Mouse (Mus musculus) left cerebral cortex, adult 18-20 months (tissue): ENCODE measurements at regions not wholly inside any gene's neighbourhood (a gene's known extent, or its start where the extent isn't known, plus 50 kb on each side); places are given as distances from the start of the nearest gene placed in this dataset.
A peak's percentile ranks its signal among the peaks of the same experiment; 100 is the strongest.

Experiments used
- DNase-seq, 2 experiments: peaks; one replicate each; pipeline ENCODE4 v3.0.0; 2021 to 2022; ENCODE audit warnings: low spot score in 2 of 2, mixed read lengths in 1 of 2

DNA sequence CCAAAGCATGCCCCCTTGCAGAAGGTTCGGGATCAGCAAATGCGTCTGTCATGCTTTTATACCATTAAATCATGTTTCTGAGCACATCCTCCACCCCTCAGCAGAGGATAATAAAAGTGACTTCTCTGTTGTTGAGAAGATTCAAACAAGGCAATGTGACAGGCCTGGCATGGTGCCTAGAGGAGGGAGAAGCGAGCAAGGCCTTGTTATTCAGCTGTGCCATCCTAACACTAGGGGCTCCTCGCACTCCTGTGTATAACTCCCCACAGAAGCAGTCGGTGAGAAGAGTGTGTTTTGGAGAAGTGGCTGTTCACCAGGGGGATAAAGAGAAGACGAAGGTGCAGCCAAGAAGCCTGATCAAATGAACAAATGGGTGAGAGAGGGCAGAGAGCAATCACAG is 330.3 kb downstream of the Cmpk2 start:
- DNase-seq = no peak

DNA sequence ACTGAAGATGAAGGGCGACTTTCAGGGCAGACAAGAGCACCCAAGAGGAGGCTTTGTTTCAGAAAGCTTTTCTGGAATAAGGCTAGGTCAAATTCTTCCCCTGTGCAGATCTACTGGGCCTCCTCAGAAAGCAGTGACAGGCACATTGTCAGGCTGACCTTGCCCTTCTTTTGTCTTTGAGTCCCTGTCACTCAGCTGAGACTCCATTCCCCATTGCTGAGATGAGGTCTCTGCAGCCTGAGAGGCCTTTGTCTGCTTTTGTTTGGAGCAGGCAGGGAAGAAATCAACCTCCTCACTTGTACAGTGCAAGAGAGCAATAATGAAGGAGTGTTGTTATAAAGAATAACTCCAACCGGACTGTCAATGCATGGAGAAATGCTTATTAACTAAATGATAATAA is 327.4 kb downstream of the Cmpk2 start:
- DNase-seq = no peak

DNA sequence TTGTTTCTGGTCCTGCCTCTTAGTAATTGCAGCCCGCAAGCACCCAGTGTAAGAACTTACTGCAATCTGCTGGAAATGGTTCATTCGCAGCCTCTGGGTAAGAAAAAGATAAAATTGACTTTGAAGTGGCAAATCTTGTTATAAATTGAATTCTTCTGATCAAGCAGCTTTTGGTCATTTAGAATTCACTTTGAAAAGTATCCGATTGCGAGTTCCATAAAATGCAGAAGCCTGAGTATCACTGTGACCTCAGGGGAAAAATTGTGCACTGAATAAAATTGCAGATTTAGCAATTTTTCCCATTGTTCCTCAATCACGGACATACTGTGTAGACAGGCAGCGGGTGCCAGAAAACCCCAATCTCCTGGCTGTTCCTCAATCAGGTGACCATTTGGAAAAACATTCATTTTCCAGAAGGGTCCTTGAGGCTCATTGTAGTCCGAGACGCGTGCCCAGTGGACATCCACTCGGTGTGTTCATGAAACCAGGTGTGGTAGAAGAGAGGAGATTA is 320.4 kb downstream of the Cmpk2 start:
- DNase-seq = no peak

DNA sequence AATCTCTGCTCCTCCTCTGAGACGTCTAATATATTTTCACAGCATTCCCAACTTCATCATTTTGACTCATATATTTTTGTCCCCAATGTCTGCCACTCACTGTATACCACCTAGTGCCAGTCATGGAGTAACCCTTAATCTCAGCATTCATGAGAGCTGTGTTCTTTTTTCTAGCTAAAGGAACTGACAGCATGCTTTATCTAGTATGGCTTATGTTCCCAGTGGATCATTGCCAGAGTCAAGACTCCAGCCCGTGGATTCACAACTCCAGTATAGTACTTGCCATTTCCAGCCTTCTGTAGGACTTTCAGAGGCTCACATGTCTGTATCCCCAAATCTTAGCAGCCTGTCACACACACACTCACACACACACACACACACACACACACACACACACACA is 316.5 kb downstream of the Cmpk2 start:
- DNase-seq = no peak

DNA sequence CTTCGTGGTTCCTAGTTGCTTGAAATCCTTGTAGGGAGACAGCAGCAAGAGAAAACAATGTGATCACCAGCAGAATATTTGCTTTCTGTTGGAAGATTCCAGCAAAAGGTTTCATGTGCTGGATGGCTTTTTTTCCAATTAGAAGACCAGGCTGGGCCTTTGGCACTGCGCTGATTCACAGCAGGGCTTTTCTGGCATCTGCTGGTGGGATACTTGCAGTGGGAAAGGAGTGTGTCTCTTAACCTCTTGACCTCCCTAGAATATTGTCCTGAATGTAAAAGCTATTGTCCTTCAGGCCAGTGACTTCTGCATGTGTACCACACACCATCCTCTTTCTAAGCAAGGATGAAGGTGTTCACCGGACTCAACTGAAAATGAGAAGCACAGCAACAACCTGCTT is 315.4 kb downstream of the Cmpk2 start:
- no peak for DNase-seq

DNA sequence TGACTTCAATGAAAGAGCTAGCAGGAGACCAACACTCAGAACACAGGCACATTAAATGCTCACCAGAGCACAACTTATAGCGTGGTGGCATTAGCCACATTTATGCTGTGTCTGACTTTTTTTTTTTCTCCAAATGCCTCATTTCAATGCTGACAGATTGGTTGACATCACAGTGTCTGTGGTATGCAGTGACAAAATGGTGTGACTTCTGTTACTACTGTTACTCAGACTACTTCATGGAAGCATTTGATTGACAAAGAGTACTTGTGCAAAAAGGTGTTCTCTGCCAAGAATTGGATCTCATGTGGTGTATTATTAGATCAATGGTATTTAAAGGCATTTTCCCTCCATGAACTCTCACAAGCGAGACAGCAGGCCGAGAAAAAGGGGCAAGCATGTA is 314.8 kb downstream of the Cmpk2 start:
- DNase-seq = no peak

DNA sequence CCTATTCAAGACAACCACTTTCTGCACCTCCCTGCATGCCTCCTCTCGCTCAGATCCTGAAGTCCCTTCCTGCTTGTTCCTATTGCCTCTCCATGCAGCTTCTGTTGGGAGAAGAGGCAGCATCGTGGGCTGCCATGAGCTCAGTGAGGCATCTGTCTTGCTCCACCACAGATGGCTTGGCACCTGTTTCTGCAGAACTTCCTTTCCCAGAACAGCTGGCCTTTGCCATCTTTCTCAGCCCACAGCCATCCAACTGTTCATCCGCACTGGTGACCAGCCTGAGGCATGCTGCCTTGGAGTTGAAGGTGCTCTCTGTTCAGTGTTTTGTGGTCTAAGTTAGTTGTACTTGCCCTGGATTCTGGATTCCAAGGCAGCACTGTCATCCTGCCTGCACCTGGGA is 312.5 kb downstream of the Cmpk2 start:
- peak; percentile 72 to 81 for DNase-seq

DNA sequence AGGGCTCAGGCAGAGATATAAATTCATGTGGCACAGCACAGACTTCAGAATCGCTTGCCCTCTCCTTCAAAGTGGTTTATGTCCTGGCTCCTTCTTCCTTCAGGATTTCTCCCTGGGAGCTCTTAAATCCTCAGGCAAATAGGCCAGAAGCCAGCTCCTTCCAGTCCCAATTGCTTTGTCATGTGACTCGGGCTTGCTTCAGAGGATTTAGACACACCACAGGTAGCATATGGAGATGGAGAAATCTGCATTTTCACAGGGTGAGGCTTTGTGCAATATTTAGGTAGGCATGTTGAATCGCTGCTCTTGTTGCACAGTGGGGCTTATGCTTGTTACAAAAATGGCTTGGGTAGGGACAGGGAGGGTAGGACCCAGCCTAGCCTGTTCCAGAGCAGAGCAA is 309.8 kb downstream of the Cmpk2 start:
- DNase-seq = no peak

DNA sequence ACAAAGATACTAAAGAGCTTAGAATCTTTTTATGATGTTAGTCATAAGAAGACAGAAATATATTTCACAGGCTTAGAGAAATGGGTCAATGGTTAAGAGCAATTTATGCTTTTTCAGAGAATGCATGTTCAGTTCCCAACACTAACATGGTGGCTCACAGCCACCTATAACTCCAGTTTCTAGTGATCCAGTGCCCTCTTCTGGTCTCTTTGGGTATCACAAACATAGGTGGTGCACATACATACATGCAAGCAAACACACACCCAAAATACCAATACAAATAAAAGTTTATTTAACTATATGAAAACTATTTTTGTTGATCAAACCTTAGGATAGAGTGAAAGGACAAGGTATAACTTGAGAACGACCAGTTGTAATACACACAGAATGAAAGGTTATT is 308.0 kb downstream of the Cmpk2 start:
- DNase-seq = no peak

DNA sequence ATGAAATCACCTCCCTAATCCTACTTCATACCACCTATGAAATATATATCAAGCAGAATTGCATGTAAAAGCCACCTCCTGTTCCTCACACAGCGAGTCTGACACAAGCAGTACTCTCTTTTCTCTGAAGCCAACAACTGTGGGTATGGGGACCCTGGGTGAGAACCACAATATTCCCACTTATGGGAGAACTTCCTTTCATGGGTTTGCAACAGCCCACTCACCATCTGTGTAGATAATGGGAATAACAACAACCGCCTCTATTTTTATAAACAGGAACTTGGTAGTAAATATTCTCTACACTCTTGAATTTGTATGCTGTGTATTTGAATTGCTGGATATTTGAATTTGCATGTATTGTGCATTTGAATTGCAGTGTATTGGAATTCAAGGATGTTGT is 305.0 kb downstream of the Cmpk2 start:
- no peak for DNase-seq

DNA sequence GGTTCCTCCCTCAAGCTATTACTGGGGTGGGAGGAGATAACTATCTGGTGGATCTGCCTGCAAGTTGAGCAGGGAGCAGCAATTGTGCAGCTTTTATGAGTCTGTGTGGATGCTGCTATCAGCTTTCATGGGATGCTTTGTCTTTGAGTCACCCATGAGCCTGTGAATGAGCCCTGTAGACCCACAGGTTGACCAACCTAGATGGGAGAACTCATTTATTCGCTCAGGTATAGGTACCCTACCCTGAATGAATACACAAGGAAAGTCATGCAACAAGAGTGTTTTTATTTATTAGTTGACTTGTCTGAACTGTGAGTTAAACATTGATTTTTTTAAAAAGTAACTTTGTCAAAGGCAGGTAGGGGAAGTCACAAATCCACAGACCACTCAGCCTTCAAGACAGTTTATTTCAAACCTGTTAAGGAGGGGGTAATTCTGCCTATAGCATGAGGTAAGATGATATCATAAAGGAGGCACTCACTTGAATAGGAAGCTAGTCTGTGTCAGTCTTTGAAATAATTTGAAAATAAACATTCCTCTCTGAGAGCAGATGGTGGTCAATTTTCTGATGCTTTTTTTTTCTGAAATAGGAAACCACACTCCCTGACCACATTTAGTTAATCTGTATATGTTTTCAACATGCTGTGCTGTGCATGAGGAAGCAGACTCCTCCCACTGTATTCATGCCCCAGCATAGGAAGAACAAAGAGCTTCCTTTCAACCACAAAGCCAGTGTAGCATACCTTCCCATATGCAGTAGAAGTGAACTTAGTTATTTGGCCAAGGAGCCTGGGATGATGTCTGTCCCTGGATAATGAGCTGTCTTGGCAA is 302.0 kb downstream of the Cmpk2 start:
- no peak for DNase-seq

DNA sequence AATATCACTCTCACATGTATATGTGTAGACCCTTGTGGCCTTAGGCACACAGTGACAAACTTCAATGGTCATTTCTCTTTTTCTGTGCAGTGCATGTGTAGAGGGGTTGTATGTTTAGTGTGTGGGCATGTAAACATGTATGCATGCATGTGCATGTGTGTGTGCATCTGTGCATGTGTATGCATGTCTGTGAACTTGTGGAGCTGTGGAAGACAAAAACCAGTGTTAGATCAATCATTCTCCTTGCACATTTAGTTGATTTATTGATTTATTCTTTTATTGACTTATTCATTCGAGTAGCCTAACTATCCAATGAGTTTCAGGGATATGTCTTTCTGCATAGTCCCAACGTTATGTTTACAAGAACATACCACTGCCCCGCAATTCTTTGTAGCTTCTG is 298.5 kb downstream of the Cmpk2 start:
- no peak for DNase-seq

DNA sequence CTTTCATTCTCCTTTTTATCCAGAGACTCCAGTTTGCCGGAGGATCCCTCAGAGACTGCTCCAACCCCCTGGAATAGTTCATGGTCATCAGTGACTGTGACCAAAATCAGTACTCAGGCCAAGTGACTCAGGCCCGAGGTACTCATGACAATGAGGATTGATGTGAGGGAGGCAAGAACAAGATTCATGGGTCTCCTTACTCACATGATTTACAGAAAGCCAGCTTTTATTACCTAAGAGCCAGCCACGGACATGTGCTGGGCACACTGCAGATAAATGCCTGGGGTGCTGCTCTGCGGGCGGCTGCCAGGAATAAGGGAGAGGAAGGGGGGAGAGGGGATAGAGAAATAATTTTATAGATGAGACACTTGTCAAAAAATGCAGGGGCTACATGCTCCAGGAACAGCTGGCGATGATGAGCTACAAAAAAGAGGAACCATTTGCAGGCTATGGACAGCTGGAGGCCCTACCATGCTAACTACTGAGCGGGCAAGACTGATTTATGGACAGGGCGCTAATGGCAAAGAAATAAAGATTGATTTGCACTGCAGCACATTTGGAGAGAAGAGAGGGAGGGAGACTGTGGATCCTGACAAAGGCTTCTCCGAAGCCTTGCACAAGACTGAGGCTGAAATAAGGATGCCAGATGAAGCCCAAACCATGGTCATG is 289.8 kb downstream of the Cmpk2 start:
- DNase-seq = no peak

DNA sequence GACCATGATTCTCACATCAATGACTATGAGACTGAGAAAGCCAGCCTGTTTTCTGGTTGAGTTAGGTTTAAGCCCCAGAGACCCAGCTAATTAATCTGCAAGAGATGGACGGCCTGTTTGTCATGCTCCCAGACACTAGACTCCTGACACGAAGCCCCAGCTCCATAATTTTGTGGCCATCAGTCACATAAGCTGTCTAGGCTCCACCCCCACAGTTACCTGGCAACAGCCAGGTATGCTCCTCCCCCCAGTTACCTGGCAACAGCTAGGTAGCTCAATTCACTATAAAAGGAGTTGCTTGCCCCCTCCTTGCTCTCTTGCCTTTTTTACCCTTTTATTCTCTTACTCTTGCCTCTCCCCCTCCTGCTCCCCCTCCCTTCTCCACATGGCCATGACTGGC is 287.3 kb downstream of the Cmpk2 start:
- DNase-seq = no peak

DNA sequence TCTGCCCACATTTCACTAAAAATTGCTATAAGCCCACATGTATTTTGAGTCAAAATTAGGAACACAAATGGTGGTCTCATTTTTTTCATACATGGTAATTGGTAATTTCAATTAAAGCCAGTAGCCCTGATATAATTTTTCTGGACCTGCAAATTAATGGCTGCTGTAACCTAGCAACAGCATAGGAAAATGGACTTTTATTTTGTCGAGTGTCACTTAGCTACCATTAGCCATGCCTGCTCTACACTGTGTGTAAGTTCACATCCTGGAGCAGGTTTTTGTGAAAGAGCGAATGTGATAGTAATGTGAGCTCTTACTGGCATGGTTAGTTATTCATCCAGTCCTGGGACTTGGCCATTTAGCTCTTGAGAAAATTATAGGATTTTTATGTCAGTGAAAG is 285.6 kb downstream of the Cmpk2 start:
- no peak for DNase-seq

DNA sequence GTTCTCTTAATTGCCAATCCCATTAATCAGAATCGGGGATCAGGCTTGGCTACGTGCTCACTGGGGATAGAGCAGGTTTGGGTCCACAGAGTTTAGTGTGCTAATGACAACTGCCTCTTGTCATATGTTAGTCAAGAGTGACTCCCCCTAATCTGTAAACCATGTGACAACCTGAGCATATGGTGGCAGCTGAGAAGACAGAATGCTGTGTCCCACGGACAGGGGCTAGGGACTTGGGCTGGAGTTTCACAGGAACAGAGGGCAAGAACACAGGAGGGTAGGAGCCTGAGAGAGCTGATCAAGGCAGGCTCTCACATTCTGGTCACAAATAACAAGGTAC is 265.5 kb downstream of the Cmpk2 start:
- no peak for DNase-seq

DNA sequence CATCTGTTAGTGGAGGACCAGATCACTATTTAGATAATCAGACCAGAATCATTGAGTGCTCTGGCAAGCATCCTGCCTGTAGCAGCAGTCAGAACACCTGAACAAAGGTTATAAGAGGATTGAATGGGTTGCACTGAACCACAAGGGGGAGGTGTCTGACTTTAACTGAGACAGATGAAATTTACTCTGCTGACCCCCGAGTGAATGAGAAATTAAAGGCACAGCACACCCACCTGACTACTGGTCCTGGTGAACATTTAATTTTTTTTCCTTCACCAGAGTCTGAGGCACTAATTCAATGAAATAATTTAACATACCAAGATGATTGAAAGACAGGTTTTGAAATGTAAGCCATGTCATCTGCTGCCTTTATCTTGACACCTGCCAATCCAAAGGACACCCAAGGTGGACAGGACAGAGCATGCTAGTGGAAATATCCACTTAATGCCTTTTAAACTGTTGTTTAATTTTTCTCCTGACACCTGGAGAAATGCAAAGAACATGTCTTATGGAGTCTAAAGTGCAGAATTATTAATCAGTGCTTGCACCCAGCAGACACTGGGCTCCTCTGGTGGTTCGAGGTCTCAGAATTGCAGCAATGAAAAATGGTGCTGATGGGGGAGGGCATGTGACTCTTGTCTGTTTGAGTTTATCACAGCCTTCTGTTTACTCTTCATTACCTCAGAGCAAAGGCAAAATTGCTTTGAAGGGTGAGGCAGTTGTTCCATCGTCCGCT is 265.0 kb downstream of the Cmpk2 start:
- no peak for DNase-seq

DNA sequence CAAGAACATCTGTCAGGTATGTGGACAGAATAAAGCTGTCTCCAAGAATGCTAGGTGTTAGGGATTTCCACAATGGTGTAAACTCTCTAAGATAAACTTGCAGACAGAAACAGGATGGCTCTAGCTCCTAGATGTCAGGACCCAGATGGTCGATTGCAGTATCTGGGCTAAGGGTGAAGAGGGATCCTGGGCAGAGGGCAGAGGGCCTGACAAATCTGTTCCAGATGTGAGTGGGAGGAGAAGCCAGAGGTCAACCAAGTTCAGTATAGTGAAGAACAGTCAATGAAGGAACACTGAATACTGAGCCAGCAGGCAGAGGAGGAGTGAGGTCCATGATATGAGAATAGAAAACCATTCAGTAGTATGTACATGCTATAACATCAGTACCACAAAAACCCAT is 254.4 kb downstream of the Cmpk2 start:
- no peak for DNase-seq

DNA sequence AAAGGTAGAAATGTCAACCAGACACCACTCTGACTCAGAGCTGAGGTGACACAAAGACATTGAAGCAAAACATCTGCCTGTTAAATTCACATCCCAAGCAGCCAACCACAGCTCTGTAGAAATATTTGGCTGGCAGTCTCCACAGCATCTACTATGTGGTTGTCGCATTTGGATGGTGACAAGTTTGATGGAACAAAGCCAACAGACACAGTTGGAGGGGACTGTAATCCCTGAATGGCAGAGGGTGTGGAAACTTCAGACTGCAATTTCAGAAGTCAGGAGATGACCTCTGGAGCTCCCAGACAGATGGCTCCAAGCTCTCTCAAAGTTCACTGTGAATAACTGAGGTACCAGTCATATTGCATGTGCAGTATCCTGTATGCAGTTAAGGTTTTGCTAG is 229.8 kb downstream of the Cmpk2 start:
- no peak for DNase-seq

DNA sequence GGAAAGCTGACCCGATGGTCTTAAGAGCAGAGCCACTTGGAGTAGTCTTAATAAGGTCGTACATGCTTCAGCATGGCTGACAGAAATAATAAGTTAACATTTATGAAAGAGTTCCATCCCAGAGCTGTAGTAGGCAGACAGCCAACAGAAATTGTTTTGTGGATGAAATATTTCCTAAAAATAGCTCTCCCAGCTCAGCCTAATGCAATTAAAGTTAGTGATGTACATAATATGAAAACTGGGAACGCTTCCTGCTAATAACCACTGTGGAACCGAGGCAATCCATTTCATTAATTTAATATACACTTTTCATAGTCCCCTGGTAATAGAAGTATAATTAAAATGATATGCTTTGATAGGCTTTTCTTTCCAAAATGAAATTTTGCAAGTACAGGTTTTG is 219.0 kb downstream of the Cmpk2 start:
- no peak for DNase-seq

DNA sequence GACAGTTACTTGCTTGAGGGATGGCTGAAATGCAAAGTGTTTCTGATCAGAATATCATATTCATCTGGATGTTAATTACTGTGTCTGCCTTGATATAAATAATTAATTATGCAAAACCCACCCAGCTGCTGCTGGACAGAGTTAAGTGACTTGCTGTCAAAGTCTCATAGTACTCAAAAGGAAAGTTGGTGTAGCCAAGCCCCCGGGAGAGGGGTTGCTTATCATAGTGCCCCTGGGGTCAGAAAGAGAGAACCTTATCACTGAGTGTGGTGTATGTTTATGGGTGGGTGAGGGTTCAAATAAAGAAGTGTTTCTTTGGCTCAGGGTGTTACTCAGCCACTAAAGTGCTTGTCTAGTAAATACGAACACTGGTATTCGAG is 211.6 kb downstream of the Cmpk2 start:
- DNase-seq = no peak

DNA sequence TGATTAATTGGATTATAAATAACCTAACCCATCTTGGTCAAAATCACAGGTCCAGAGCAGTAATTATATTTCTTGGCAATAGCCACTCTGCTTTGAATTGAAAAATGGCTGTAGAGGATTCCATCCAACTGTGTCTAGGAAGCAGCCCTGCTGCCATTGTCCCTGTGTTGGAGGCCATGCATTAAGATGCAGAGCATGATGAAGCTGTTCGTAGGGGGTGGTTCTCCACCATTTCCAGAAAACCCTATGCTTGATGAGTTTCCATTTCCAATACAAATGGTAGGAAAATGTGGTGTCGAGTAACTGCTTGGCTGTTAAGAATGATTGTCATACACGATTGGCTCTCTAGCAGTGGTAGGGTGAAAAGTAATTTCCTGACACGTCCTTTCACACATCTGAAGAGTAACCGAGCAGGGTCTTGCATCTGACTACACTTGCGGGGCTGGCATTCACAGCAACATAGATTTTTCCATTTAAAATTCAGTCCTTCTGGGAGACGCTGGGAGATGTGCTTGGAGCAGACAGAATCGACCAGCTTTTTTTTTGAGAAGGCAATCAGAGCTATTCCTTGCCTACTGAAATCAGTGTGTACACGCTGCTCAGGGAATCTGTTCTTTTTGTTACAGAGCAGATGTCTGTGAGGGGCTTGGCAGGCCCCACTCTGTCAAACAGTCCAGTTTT is 211.0 kb downstream of the Cmpk2 start:
- no peak for DNase-seq
